Mouse (Mus musculus): ENCODE measurements at regions not wholly inside any gene's neighbourhood (a gene's known extent, or its start where the extent isn't known, plus 50 kb on each side); places are given as distances from the start of the nearest gene placed in this dataset.

DNA sequence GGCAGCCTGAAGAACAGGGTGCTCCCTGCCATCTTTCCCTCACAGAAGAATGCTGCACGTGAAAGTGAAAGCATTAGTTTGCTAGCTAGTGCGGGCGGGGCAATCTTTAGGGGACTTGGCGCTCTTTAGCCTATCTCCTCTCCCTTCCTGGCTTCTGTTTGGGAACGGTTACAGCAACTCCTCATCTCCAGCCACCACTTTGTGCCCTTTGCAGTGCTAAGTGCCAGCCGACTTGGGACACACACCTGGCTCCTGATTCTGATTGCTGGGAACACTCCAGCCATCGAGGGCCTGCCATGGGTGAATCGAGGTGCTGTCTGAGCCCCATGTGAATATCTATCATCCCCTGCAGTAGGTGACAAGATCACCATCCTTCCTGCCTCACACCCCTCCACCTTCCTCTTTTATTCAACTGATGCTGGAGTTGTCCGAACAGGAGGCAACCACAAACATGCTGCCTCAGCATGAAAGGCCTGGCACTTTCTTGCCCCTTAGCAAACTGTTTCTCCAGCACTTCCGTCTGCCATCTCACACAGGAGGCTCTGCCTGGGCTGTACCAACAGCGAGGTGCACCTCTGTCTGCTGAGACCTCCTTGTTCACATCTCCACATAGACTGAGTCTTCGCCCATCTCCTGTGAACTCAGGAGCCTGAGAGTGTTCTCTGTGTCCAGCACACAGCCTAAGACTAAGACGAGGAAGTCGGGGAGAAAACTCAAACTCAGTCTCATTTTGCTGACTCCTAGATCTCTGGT lies 66.2 kb upstream of the Glrp1 start:
- DNase-seq, result peak; percentile 56

DNA sequence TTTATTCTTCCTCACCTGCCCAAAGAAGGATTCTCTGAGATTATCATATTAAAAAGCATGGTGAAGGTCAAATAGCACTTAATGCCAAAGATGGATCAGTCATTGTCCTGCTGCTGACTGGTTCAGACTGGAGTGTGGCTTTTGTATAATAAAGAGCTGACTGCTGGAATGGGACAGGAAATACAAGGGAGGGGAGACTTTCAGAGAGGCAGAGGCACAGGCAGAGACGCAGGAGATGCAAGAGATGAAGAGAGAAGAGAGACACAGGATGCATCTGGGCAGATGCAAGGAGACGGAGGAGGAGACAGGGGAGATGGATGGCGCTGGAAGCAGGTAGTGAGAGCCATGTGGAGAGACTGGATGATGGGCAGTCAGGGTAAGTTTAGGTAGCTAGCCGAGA lies 65.4 kb upstream of the Glrp1 start:
- DNase-seq, result no peak

DNA sequence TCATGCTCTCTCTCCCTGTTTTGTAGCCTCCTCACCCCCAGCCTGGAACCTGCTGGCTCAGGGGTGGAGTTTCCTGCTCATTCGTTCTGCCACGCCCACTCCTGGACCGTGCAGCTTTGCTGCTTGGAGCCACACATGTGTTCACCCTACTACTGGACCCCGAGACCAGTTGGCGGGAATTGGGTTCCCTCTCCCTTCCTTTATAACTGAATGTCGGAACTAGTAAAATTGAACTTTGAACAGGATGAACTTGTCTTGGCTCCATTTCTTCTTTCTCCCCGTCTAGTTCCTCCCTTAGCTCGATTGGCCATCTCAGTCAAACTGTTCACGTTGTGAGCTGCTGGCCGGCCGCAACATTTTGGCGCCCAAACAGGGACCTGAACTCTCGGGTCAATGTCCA lies 62.3 kb upstream of the Glrp1 start:
- DNase-seq, result no peak

DNA sequence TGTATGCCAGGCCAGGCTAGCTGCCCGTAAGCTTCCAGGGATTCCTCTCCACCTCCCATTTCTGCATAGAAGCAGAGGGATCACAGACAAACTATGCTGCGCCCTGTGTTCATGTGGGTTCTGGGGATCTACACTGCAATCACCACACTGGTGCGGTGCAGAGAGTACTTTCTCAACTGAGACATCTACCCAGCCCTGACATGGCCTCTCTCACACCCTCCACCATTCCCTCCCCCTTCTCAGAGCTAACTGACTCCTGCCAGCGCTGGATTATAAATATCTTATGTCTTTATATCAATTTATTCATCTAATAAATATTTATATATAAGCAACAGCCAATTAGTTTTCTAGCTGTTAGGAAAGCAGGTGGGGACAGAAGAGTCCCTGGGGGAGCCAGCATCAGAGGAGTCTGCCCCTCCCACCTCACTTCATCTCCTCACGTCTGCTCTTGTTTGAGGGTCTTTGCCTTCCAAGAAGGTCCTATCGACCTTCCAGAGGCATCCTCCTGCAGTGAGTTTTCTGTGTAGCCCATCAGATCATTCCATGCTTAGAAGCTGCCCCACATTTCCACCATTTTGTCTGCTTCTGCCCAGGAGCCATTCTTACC lies 58.7 kb upstream of the Glrp1 start:
- DNase-seq, result no peak

DNA sequence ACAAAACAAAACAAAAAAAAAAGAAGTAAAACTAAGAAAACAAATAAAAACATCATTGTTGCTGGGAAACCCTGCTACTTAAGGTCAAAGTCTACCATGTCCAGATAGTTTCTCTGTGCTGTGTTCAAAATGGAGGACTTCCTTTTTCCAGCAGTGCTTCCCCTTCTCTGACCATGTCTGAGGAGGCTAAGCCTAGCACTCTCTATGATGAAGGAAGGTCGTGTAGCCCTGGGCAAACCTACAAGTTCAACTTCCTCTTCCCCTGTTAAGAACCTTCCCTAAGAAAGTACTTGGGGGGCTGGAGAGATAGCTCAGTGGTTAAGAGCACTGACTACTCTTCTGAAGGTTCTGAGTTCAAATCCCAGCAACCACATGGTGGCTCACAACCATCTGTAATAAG lies 57.3 kb upstream of the Glrp1 start:
- DNase-seq, result no peak

DNA sequence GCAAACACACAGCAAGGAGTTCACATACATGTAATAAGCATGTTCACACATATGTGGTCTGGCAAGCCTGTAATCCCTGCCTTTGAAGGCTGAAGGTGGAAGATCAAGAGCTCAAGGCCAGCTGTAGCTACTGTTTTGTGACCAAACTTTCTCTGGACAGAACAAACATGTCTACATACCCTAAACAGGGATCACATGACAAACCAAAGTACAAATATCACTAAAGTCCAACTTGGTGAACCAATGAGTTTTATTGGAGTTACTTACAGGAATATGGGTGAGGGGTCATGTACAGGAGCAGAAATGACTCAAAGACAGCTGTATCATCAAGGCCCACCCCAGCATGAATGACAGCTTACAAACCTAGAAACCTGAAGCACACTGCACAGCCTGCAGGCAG lies 56.6 kb upstream of the Glrp1 start:
- DNase-seq, result no peak

DNA sequence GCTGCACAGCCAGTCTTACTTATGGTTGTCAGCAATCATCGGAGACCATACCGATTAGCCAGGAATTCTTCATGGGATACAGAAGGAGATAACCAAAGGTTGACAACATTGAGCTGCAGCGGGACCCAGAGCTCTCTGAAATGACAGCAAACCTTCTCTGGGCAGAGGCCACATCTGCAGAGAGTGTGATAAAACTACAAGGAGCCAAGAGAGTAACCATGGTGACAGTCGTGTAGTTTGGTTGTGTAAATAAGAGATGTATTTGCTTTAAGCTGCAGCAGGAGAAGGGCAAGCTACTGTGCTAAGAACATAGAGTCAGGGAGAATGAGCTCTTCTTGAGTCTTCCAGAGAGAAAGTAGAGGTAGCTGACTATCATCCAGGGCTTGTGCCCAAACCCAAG lies 55.0 kb upstream of the Glrp1 start:
- peak; percentile 23 for DNase-seq

DNA sequence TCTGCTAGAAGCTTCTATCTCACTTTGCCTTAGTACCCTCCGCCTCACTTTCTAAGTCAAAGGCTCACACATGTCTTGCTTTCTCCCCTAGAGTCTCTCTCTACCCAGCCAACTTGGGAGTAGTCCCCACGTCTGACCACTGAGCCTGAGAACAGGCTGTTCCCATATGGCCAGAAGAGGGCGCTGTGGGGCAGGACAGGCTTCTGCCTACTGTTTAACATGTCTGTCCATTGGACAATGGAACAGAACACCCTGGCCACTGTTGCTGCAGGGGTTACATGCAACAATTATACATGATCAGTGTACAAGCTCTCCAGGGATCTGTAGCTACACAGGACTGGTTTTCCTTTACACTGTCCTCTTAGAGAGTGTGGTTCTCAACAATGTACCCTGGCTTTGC lies 52.5 kb upstream of the Glrp1 start:
- peak; percentile 91 for DNase-seq

DNA sequence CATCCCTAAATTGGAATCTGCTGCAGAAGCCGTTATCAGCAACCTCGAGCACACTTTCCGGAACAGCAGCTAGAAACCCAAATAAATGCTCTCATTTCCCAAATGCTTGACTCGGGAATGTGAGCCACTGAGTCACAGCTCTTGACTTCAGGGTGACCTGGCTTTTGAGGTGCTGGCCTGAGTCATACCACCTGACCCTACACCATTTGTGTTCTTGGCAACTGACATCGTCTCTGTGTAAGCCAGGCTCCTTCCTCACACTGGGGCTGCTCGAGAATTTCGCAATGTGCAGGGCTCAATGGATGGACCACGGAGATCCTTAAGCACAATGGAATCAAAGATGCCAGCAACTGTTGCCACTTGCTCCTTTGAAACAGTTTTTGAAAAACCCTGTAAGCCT lies 50.9 kb upstream of the Glrp1 start:
- DNase-seq, result peak; percentile 16
